Mouse (Mus musculus) hindbrain, embryonic 14.5 days (tissue): ENCODE data around the gene Eno2. TPM values are rescaled to one million over a fixed set of nuclear protein-coding genes. Genes with fewer than 3 reads are reported as not detected.

ENCODE experiments used
- ATAC-seq: fragments of 200-750 bp; cut with Nextera tagmentation; 2 replicates; pipeline ENCODE4 v1.8.0; 2017; ENCODE audit warnings: moderate number of reproducible peaks, mild to moderate bottlenecking, moderate TSS enrichment, moderate library complexity; ENCODE audit not compliant: low FRiP score
- DNase-seq: peaks from one replicate; pipeline ENCODE4 v3.0.0-alpha.2; 2015; ENCODE audit warnings: low spot score
- H3K27ac ChIP-seq: fragments of 300-500 bp; sonication (generic); 2 replicates; pipeline ENCODE4 v1.5.1; 2014; ENCODE audit warnings: mild to moderate bottlenecking, moderate library complexity
- H3K27me3 ChIP-seq: fragments of 300-500 bp; sonication (generic); 2 replicates; pipeline ENCODE4 v1.6.1; 2014; ENCODE audit warnings: mild to moderate bottlenecking, low read length, mixed read lengths; ENCODE audit not compliant: control insufficient read depth, insufficient read depth
- H3K36me3 ChIP-seq: fragments of 300-500 bp; sonication (generic); replicated peaks from 2 replicates; pipeline ENCODE4 v1.6.1; 2014; ENCODE audit not compliant: control insufficient read depth, insufficient read depth
- H3K4me1 ChIP-seq: fragments of 300-500 bp; sonication (generic); replicated peaks from 2 replicates; pipeline ENCODE4 v1.6.1; 2014; ENCODE audit warnings: antibody characterized with exemption, low read length, mixed read lengths; ENCODE audit not compliant: control insufficient read depth, insufficient read depth
- H3K4me2 ChIP-seq: fragments of 300-500 bp; sonication (generic); replicated peaks from 2 replicates; pipeline ENCODE4 v1.6.1; 2014; ENCODE audit warnings: mild to moderate bottlenecking, moderate library complexity
- H3K4me3 ChIP-seq: fragments of 300-500 bp; sonication (generic); replicated peaks from 2 replicates; pipeline ENCODE4 v1.5.1; 2014; ENCODE audit warnings: mild to moderate bottlenecking, low read length
- H3K9ac ChIP-seq: fragments of 300-500 bp; sonication (generic); 2 replicates; pipeline ENCODE4 v1.6.1; 2014
- H3K9me3 ChIP-seq: fragments of 300-500 bp; sonication (generic); 2 replicates; pipeline ENCODE4 v1.6.1; 2016; ENCODE audit warnings: low read length; ENCODE audit not compliant: control insufficient read depth
- WGBS: fragments of 180-500 bp; shearing (Covaris S2); extraction: QIAGEN DNeasy Blood & Tissue Kit; methylation state at CpG from one replicate; pipeline ENCODE4 v1.1.7; 2014; 5-methylcytosine and 5-hydroxymethylcytosine counted together
- polyA plus RNA-seq: library from polyadenylated mRNA; unstranded; fragments of >200 nt; fragmentation: Nextera tagmentation; extraction: Ambion mirVana; gene quantifications from 2 replicates; pipeline ENCODE4 v1.2.1, GENCODE M21; 2014

Gene Eno2
- polyA plus RNA-seq, result 142 and 174 TPM in 2 replicates

DNA sequence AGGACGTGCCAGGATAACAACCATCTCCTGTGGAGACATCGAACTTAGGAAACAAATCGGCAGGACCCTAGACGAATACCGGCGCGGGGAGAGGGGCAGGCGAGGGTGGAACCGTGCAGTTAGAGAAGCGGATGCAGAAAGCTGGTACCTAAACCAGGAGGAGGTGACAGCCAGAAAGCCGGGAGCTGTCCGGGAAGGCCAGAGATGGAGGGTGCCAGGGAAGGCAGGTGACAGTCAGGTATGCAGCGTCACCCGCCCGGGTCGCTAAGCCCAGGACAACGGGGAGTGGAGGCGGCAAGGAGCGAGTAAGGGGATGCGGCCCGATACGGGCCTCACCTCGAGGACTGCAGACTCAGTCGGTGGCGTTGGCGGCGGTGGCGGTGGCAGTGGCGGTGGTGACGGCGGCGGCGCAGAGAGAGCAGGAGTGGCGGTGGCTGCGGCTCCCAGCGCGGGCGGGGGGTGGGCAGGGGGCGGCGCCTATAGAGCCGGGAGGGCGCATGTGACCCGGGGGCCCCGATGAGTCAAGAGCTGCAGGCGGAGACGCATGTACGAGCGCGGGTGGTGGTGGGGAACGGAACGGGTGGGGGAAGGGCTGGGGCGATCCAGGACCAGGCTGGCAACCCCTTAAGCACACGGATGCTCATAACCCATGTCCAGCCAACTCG, at the start of gene Eno2:
Eno2 (minus strand) TSS at position 573 of the 665 bp plus-strand sequence.
- peaks cover 15% of the 10 kb centered on the region; the same call in 1 of the 2 replicates for H3K4me1 ChIP-seq
- peak within 1 kb of the TSS; percentile 71 for H3K4me2 ChIP-seq
- peak within 1 kb of the TSS; percentile 49 for H3K4me3 ChIP-seq
- H3K9me3 ChIP-seq, result no peaks in the 10 kb centered on the region
- ATAC-seq, result peak; percentile 87
- H3K36me3 ChIP-seq, result no peaks in the 10 kb centered on the region
- H3K27ac ChIP-seq, result peak within 1 kb of the TSS; percentile 65
- peak; percentile 61 for DNase-seq
- under 1% methylated on average over 50 of the region's 54 CpGs for WGBS
- H3K27me3 ChIP-seq, result no peaks in the 10 kb centered on the region
- H3K9ac ChIP-seq, result peak within 1 kb of the TSS; percentile 77

DNA sequence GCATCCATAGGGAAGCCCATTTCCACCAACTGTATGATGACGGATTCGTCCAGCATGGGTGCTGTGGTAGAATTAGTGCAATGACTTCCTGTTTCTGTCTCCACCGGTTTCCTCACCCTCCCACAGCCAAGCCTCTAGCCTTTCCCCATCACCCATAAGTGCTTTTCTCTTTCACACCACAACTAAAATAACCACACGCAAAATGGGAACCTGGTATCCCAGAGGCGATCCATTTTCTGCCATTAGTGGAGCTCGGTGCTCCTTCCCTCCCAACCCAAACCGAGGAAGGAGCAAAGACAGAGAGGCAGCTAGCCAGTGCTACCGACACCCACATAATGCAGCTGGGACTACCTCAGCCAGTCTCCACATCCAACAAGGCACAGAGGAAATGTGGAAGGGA, 48.5 kb upstream of the Eno2 start:
- Histone ChIP-seq H3K36me3 (peaks cover 81% of the 10 kb centered on the region), H3K4me1 (peaks cover 9% of the 10 kb centered on the region), H3K9me3 (no peaks in the 10 kb centered on the region), H3K9ac (no peak overlapping the region), H3K27me3 (no peaks in the 10 kb centered on the region), H3K27ac (no peak overlapping the region), H3K4me3 (no peak overlapping the region), H3K4me2 (no peak overlapping the region)
- 92% methylated on average over 8 of the region's 8 CpGs for WGBS
- no peak for DNase-seq
- ATAC-seq, result no peak

DNA sequence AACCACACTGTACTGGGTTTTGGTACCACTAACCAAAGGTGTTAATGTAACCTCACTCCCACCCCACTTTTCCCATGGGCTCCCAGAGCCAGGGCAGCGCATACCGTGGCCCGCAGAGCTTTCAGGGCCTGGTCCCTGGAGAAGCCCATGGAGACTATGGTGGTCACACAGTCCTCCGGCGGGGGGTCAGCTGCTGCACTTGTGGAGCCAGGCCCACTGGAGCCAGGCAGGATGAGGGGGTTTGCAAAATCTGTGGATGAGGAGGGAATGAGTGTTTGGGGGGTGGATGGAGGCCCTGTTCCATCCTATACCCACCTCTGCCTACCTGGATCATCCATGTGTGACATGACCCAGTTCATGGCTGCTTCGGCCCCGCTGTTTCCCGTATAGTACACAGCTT, 48.1 kb upstream of the Eno2 start:
- peaks cover 77% of the 10 kb centered on the region for H3K36me3 ChIP-seq
- no peak for ATAC-seq
- no peaks in the 10 kb centered on the region for H3K9me3 ChIP-seq
- no peak for DNase-seq
- H3K4me3 ChIP-seq, result no peak overlapping the region
- WGBS, result 96% methylated on average over 8 of the region's 8 CpGs
- no peaks in the 10 kb centered on the region for H3K27me3 ChIP-seq
- no peak overlapping the region for H3K9ac ChIP-seq
- no peak overlapping the region for H3K4me2 ChIP-seq
- peaks cover 14% of the 10 kb centered on the region for H3K4me1 ChIP-seq
- H3K27ac ChIP-seq, result no peak overlapping the region

DNA sequence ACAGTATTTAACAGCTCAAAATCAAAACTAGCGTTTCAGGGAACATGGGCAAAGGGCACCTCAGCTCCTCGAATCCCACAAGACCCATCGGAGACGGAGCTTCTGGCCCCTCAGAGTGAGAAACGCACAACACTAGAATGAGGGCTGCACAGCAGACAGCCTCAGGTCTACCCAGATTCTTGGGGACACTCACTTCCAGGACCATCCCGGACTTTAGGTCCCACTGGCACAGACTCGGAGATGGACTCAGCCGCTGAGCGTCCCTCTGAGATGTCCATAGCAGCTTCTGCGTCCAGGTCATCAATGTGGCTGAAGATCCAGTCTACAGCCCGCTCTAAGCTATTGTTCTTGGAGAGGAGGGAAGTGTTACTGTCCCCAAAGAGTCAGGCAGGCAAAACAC, 47.7 kb upstream of the Eno2 start:
- no peak overlapping the region for H3K4me3 ChIP-seq
- DNase-seq, result no peak
- H3K27ac ChIP-seq, result no peak overlapping the region
- ATAC-seq, result no peak
- H3K36me3 ChIP-seq, result peaks cover 74% of the 10 kb centered on the region
- peaks cover 18% of the 10 kb centered on the region for H3K4me1 ChIP-seq
- H3K9me3 ChIP-seq, result no peaks in the 10 kb centered on the region
- no peak overlapping the region for H3K9ac ChIP-seq
- no peaks in the 10 kb centered on the region for H3K27me3 ChIP-seq
- no peak overlapping the region for H3K4me2 ChIP-seq
- 97% methylated on average over 11 of the region's 11 CpGs for WGBS

DNA sequence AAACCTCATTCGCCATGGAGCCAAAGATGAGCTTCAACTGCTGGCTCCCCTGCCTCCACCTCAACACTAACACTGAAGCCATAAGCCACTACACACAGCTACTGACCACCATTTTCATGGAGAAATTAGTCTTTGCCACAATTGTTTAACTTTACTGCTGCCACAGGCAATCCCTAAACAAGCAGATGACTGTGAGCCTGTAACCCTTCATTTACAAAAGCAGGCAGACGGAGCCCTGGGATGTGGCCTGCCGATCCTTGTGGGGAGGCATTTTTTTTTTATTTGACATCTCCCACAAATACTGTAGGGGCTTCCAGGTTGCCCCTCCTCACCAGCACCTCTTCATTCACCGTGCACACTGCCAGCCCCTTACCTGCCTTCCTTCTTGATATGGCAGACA, 47.1 kb upstream of the Eno2 start:
- WGBS, result 93% methylated on average over 4 of the region's 4 CpGs
- ATAC-seq (no peak), DNase-seq (no peak)
- no peak overlapping the region for H3K9ac ChIP-seq
- no peak overlapping the region for H3K4me3 ChIP-seq
- peaks cover 74% of the 10 kb centered on the region for H3K36me3 ChIP-seq
- H3K27ac ChIP-seq, result no peak overlapping the region
- H3K4me1 ChIP-seq, result peaks cover 20% of the 10 kb centered on the region
- H3K9me3 ChIP-seq, result no peaks in the 10 kb centered on the region
- no peak overlapping the region for H3K4me2 ChIP-seq
- no peaks in the 10 kb centered on the region for H3K27me3 ChIP-seq

DNA sequence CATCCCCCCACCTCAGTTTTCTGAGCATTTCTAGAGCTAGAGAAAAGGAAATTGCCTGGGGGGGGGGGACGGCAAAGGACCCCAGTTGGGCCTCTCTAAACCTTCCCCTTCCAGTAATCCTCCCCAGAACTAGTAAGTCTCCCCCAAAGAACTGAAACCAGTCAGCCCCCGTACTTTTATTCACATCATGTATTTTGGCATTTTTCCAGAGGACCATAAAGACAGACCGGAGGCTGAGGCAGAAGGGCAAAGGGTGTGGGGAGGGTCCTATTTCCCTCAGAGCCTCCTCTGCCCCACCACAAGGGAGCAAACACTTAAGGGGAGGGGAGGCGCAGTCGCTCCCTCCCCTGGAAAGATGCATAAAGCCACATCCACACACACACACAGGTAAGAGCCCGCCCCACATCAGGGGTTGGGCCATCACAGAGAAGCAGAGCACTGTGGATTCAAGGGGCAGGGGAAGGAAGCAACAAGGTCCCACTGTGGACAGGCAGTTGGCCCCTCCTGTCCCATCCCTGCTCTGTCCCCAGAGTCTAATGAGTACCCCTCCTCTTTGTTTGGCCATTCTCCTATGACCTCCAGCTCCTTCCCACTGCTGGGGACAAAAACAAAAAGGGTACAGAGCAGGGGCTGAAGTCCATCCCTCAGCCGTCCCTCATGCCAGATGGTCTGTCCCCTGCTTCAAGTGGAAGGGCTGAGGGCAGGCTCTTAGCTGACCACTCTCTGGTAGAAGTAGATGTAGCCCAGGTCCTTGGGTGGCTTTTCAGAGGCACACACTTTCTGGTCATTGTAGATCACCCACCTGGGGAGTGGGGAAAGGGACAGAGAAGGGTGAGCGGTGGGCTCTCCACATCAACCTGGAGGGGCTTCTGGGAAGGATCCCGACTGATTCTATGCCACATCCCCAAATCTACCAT, 45.6 kb upstream of the Eno2 start:
- Histone ChIP-seq H3K9ac (no peak overlapping the region), H3K27ac (no peak overlapping the region), H3K9me3 (no peaks in the 10 kb centered on the region), H3K4me1 (peaks cover 20% of the 10 kb centered on the region), H3K36me3 (peaks cover 71% of the 10 kb centered on the region), H3K4me3 (no peak overlapping the region), H3K4me2 (no peak overlapping the region), H3K27me3 (no peaks in the 10 kb centered on the region)
- DNase-seq (no peak), ATAC-seq (no peak)
- WGBS, result 68% methylated on average over 9 of the region's 9 CpGs

DNA sequence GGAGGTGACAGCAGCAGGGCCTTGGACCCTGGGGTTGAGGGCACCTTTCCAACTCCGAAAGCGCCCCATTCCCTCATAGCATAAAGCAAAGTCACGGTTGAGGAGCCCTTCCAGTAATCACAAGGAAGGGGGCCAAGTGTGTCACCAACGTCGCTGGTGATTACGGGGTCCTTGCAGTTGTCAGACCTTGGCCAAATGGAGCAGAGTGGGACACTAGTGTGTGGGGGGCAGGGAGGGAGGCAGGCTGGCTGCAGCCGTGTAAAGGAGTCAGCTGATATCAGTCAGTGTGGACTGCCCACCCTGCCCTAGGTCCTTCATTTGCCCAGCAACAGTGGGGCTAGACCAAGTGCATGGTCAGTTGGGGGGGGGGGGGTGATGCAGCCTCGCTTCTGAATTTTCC, 45.0 kb upstream of the Eno2 start:
- peaks cover 25% of the 10 kb centered on the region for H3K4me1 ChIP-seq
- no peak for DNase-seq
- H3K9ac ChIP-seq, result peak overlapping the region; percentile 80; the same call in 1 of the 2 replicates

DNA sequence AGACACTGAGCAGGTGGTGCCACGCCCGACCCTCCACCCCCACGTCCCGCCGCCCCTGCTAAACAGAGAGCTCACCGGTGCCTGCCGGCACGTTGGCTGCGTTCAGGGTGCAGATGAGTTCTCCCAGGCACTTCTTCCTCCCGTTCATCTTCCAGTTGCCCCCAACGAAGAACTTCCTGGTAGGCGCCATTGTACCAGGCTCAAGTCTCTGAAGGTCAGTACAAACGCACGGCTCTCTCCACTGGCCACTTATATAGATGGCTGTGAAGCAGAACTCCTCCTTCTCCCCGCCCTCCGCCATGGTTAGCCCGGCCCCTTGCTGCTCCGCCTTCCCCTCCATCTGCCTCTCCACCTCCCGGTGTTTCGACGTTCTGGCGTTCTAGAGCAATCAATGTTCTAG, 44.5 kb upstream of the Eno2 start, which contains the start of gene Tpi1:
Tpi1 (minus strand) TSS at position 364 of the 400 bp plus-strand sequence.
- Histone ChIP-seq H3K27ac (peak within 1 kb of the TSS; percentile 77), H3K4me3 (peak within 1 kb of the TSS; percentile 48), H3K9me3 (no peaks in the 10 kb centered on the region), H3K4me1 (peaks cover 30% of the 10 kb centered on the region), H3K4me2 (peak within 1 kb of the TSS; percentile 87), H3K9ac (peak within 1 kb of the TSS; percentile 80), H3K27me3 (no peaks in the 10 kb centered on the region), H3K36me3 (peaks cover 61% of the 10 kb centered on the region)
- peak; percentile 87 for ATAC-seq
- DNase-seq, result peak; percentile 81
- 0% methylated on average over 22 of the region's 22 CpGs for WGBS

More for the DNA sequence above, 45.0 kb upstream of the Eno2 start:
- 0 out of 2 replicates have a peak overlapping the region, but pooled peaks have one; percentile 77 for H3K27ac ChIP-seq
- 47% methylated on average over 8 of the region's 8 CpGs for WGBS
- peak overlapping the region; percentile 87 for H3K4me2 ChIP-seq
- peak overlapping the region; percentile 48 for H3K4me3 ChIP-seq
- no peaks in the 10 kb centered on the region for H3K27me3 ChIP-seq
- no peaks in the 10 kb centered on the region for H3K9me3 ChIP-seq
- peaks cover 66% of the 10 kb centered on the region for H3K36me3 ChIP-seq
- ATAC-seq, result peak; percentile 35

DNA sequence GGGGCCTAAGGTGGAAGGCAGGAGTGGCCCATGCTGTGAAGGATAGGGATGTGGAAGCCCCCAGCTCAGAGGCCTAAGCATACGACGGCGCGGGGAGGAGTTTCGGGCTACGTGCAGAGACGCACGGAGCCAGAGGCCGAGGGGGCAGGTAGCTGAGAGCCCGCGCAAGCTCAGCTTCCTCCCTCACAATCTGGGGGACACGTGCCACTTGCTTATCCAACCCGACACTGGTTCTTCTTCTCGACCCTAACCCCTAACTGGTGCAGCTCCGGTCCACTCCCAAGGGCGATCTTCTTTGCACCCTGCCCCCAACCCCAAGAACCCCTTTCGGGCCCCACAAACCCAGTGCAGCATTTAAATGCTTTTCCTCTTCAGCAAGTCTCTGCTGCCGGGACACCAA, 44.0 kb upstream of the Eno2 start:
- DNase-seq (peak; percentile 76), ATAC-seq (peak; percentile 67)
- Histone ChIP-seq H3K9ac (peak overlapping the region; percentile 80), H3K27ac (peak overlapping the region; percentile 77), H3K27me3 (no peaks in the 10 kb centered on the region), H3K9me3 (no peaks in the 10 kb centered on the region), H3K4me2 (peak overlapping the region; percentile 87), H3K36me3 (peaks cover 56% of the 10 kb centered on the region), H3K4me1 (peaks cover 30% of the 10 kb centered on the region), H3K4me3 (peak overlapping the region; percentile 48)
- 0% methylated on average over 18 of the region's 18 CpGs for WGBS
